Mouse (Mus musculus) brain, embryonic 14.5 days (tissue): ENCODE results near the gene Zbtb12. TPM values are rescaled to one million over a fixed set of nuclear protein-coding genes. Genes with fewer than 3 reads are reported as not detected.

ENCODE experiments used
- DNase-seq: peaks from one replicate; pipeline ENCODE4 v3.0.0-alpha.2; 2011; ENCODE audit warnings: low read depth
- CTCF ChIP-seq: fragments of 200-500 bp; IDR thresholded peaks from 2 replicates; pipeline ENCODE4 v1.5.1; 2012; ENCODE audit warnings: inconsistent platforms, mild to moderate bottlenecking, moderate library complexity, borderline replicate concordance; ENCODE audit not compliant: insufficient read depth, insufficient read length; ENCODE audit errors: extremely low read depth
- POLR2A ChIP-seq: fragments of 200-500 bp; IDR thresholded peaks from 2 replicates; pipeline ENCODE4 v1.6.1; 2012; ENCODE audit warnings: mild to moderate bottlenecking, inconsistent platforms, borderline replicate concordance; ENCODE audit not compliant: poor library complexity, insufficient read depth, insufficient read length, severe bottlenecking; ENCODE audit errors: extremely low read depth
- polyA plus RNA-seq: library from polyadenylated mRNA; depleted of rRNA; stranded (reverse); fragments of >200 nt; gene quantifications from 2 replicates; pipeline ENCODE4 v1.2.3, GENCODE M21; 2012; rRNA removed

Zbtb12 gene
- polyA plus RNA-seq, 1 experiment, result 135 TPM

DNA sequence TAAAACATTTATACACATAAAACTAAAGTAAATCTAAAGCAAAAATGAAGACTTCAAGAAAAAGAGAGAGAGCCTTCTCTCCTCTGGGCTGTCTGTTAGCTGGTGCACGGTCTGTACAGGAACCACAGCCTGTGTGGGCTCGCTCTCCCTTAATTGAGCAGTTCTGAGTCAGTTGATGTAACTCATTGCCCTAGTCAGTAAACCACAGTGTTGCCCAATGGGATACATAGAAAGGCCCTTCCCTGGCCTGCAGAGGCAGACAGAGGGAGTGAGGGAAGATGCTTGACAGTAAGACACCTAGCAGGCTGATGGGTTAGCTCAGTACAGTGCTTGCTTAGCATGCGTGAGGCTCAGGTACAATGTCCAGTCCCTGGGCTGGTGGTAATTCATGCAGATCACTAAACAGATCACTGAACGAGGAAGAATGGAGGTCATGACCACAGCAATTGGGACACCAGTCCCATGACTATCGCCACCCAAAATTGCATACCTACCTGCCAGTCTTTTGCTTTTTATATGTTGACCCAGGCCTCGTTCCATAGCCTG lies 58.8 kb downstream of the Zbtb12 start:
- TF ChIP-seq POLR2A, result no peak
- TF ChIP-seq CTCF, result no peak
- DNase-seq, result no peak

GRCm38 (mm10) chr17:34941344-34942041 lies 62.2 kb downstream of the Zbtb12 start:
- DNase-seq, result peak; percentile 22
- TF ChIP-seq POLR2A, result no peak
- TF ChIP-seq CTCF, result no peak

- TF ChIP-seq CTCF, result no peak
- no peak for TF ChIP-seq POLR2A
- DNase-seq, result no peak
Measured at GRCm38 (mm10) chr17:34943128-34943815, 64.0 kb downstream of the Zbtb12 start.

- TF ChIP-seq CTCF (no peak), POLR2A (no peak)
- DNase-seq, result no peak
Measured at GRCm38 (mm10) chr17:34944362-34944761, 65.1 kb downstream of the Zbtb12 start.

Other genes starting within 250 kb of the Zbtb12 start
- gene Prrt1, start 249.9 kb upstream of the Zbtb12 start, polyA plus RNA-seq, result 53.2 and 63.8 TPM in 2 replicates
- 3.8 and 6.8 TPM in 2 replicates for gene Fkbpl, start 234.7 kb upstream of the Zbtb12 start, polyA plus RNA-seq
- 113 and 133 TPM in 2 replicates for gene Atf6b, start 232.3 kb upstream of the Zbtb12 start, polyA plus RNA-seq
- gene Tnxb, start 208.9 kb upstream of the Zbtb12 start, polyA plus RNA-seq, result 0.33 and 0.70 TPM in 2 replicates
- 0.04 TPM in 2 replicates for gene C4b, start 135.6 kb upstream of the Zbtb12 start, polyA plus RNA-seq
- 0.04 TPM in 2 replicates for gene Cyp21a1, start 74.9 kb upstream of the Zbtb12 start, polyA plus RNA-seq
- 57.1 and 75.0 TPM in 2 replicates for gene Stk19, start 42.5 kb upstream of the Zbtb12 start, polyA plus RNA-seq
- gene Dxo, start 42.5 kb upstream of the Zbtb12 start, polyA plus RNA-seq, result 73.5 and 101 TPM in 2 replicates
- gene Skiv2l, start 29.3 kb upstream of the Zbtb12 start, polyA plus RNA-seq, result 88.8 and 119 TPM in 2 replicates
- 62.1 and 66.0 TPM in 2 replicates for gene Nelfe, start 29.1 kb upstream of the Zbtb12 start, polyA plus RNA-seq
- gene Cfb, start 17.0 kb upstream of the Zbtb12 start, polyA plus RNA-seq, result 0.21 and 0.42 TPM in 2 replicates
- gene Gm20547, start 2.6 kb downstream of the Zbtb12 start, polyA plus RNA-seq, result 0.04 TPM in 1 of 2 replicates, not detected in the other
- 1.1 and 2.3 TPM in 2 replicates for gene C2, start 18.8 kb downstream of the Zbtb12 start, polyA plus RNA-seq
- gene Ehmt2, start 19.0 kb downstream of the Zbtb12 start, polyA plus RNA-seq, result 350 and 361 TPM in 2 replicates
- 0.06 and 0.07 TPM in 2 replicates for gene Slc44a4, start 35.0 kb downstream of the Zbtb12 start, polyA plus RNA-seq
- gene Neu1, start 51.8 kb downstream of the Zbtb12 start, polyA plus RNA-seq, result 28.0 and 29.6 TPM in 2 replicates
- gene Hspa1b, start 79.8 kb downstream of the Zbtb12 start, polyA plus RNA-seq, result 6.3 and 7.1 TPM in 2 replicates
- gene Gm20481, start 90.4 kb downstream of the Zbtb12 start, polyA plus RNA-seq, result not detected in 2 replicates
- 6.3 and 6.6 TPM in 2 replicates for gene Hspa1a, start 92.7 kb downstream of the Zbtb12 start, polyA plus RNA-seq
- gene Hspa1l, start 93.2 kb downstream of the Zbtb12 start, polyA plus RNA-seq, result 0.14 and 0.40 TPM in 2 replicates
- gene Lsm2, start 102.4 kb downstream of the Zbtb12 start, polyA plus RNA-seq, result 136 and 185 TPM in 2 replicates
- gene Vars, start 121.5 kb downstream of the Zbtb12 start, polyA plus RNA-seq, result 99.2 and 119 TPM in 2 replicates
- gene Vwa7, start 137.1 kb downstream of the Zbtb12 start, polyA plus RNA-seq, result 0.49 and 0.71 TPM in 2 replicates
- gene Sapcd1, start 148.5 kb downstream of the Zbtb12 start, polyA plus RNA-seq, result 4.0 and 6.5 TPM in 2 replicates
- gene Msh5, start 167.3 kb downstream of the Zbtb12 start, polyA plus RNA-seq, result 4.2 and 6.4 TPM in 2 replicates
- gene Clic1, start 170.5 kb downstream of the Zbtb12 start, polyA plus RNA-seq, result 69.6 and 89.8 TPM in 2 replicates
- gene Ddah2, start 179.6 kb downstream of the Zbtb12 start, polyA plus RNA-seq, result 322 and 438 TPM in 2 replicates
- gene Ly6g6c, start 185.9 kb downstream of the Zbtb12 start, polyA plus RNA-seq, result 0.42 and 0.50 TPM in 2 replicates
- 0.30 and 0.35 TPM in 2 replicates for gene Mpig6b, start 186.7 kb downstream of the Zbtb12 start, polyA plus RNA-seq
- gene Ly6g6e, start 197.4 kb downstream of the Zbtb12 start, polyA plus RNA-seq, result 1.2 and 12.4 TPM in 2 replicates
- 1.8 and 2.7 TPM in 2 replicates for gene Ly6g6d, start 198.6 kb downstream of the Zbtb12 start, polyA plus RNA-seq
- gene Ly6g6f, start 206.1 kb downstream of the Zbtb12 start, polyA plus RNA-seq, result 0.15 and 0.30 TPM in 2 replicates
- gene Abhd16a, start 209.8 kb downstream of the Zbtb12 start, polyA plus RNA-seq, result 91.0 and 135 TPM in 2 replicates
- not detected in 2 replicates for gene Ly6g5c, start 228.8 kb downstream of the Zbtb12 start, polyA plus RNA-seq
- 3.1 and 3.4 TPM in 2 replicates for gene Ly6g5b, start 235.9 kb downstream of the Zbtb12 start, polyA plus RNA-seq
- gene Gpank1, start 242.0 kb downstream of the Zbtb12 start, polyA plus RNA-seq, result 21.4 and 25.3 TPM in 2 replicates
- 243 and 257 TPM in 2 replicates for gene Csnk2b, start 242.6 kb downstream of the Zbtb12 start, polyA plus RNA-seq
- gene D17H6S53E, start 246.9 kb downstream of the Zbtb12 start, polyA plus RNA-seq, result 3.3 and 4.6 TPM in 2 replicates